Mouse (Mus musculus): ENCODE data around the gene Myh7.

DNA sequence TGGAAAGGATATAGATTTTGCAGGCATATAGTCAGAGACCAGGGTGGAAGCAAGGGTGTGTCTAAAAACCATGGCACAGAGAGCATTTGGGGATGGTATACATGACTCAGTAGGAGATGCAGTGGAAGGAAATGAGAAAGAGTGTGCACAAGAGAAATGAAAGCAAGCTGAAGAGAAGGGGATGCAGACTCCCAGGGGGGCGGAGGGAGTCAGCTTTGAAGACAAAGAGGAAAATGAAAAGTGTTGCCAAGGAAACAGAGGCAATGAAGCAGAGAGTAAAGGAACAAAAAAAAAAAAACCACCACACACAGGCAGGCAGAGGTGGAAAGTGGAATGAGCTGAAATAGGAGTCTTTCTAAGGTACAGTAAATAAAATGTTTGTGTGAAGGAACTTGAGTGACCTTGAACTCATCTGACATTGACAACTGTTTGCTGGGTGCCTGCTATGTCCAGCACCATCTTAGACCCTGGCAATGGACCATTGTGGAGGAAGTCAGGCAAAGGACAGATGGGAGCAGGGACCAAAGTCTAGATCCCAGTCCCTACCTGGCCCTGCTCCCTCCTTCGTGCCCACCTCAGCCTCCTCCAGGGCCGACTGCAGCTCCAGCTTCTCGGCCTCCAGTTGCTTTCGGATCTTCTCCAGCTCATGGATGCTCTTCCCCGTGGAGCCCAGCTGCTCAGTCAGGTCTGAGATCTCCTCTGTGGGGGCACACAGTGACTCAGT, 20.2 kb downstream of the Myh7 start:
- no peak for TF ChIP-seq CTCF (IDR thresholded peaks at IDR 0.05; ENCODE audit: borderline replicate concordance, extremely low read depth, insufficient read depth, insufficient read length)
- TF ChIP-seq POLR2A (IDR thresholded peaks at IDR 0.05; ENCODE audit: borderline replicate concordance, extremely low read depth, insufficient read depth, insufficient read length, poor library complexity, severe bottlenecking), result no peak
